Mouse (Mus musculus): ENCODE data around the gene Hapln2. TPM values are rescaled to one million over a fixed set of nuclear protein-coding genes. Genes with fewer than 3 reads are reported as not detected.
A peak's percentile ranks its signal among the peaks of the same experiment; 100 is the strongest.

Gene Hapln2
- polyA plus RNA-seq, 1 experiment from 2014 or later = not detected

GRCm38 (mm10) chr3:88033506-88033905 is 6.1 kb upstream of the Hapln2 start:
- no peak for TF ChIP-seq CTCF (IDR thresholded peaks at IDR 0.05; ENCODE audit: low read depth)
- H3K9me3 ChIP-seq (ENCODE audit: control insufficient read depth) = peaks cover under 1% of the 10 kb centered on the region; the same call in 1 of the 2 replicates
- H3K4me1 ChIP-seq (replicated peaks; ENCODE audit: control insufficient read depth, insufficient read depth, low read length) = no peaks in the 10 kb centered on the region
- H3K36me3 ChIP-seq (ENCODE audit: control insufficient read depth, insufficient read depth) = no peaks in the 10 kb centered on the region
- H3K4me3 ChIP-seq (ENCODE audit: low read depth, low read length) = no peak overlapping the region
- 41% methylated on average over 5 of the region's 5 CpGs for WGBS
- H3K4me2 ChIP-seq (replicated peaks; ENCODE audit: low read depth) = no peak overlapping the region
- no peak overlapping the region for H3K27ac ChIP-seq (ENCODE audit: low read depth, low read length)
- H3K9ac ChIP-seq (ENCODE audit: low read depth, low read length) = no peak overlapping the region
- ATAC-seq = no peak
- peaks cover 35% of the 10 kb centered on the region for H3K27me3 ChIP-seq (replicated peaks; ENCODE audit: control insufficient read depth, insufficient read depth, low read length)

GRCm38 (mm10) chr3:88030608-88031395 is 3.4 kb upstream of the Hapln2 start:
- peaks cover 7% of the 10 kb centered on the region; the same call in 1 of the 2 replicates for H3K9me3 ChIP-seq (ENCODE audit: control insufficient read depth)
- H3K36me3 ChIP-seq (ENCODE audit: control insufficient read depth, insufficient read depth) = no peaks in the 10 kb centered on the region
- TF ChIP-seq CTCF (IDR thresholded peaks at IDR 0.05; ENCODE audit: low read depth) = no peak
- H3K9ac ChIP-seq (ENCODE audit: low read depth, low read length) = no peak overlapping the region
- H3K4me3 ChIP-seq (ENCODE audit: low read depth, low read length) = no peak overlapping the region
- no peak; the same call in 1 of the 2 replicates for ATAC-seq
- H3K27me3 ChIP-seq (replicated peaks; ENCODE audit: control insufficient read depth, insufficient read depth, low read length) = peaks cover 33% of the 10 kb centered on the region
- H3K27ac ChIP-seq (ENCODE audit: low read depth, low read length) = no peak overlapping the region
- WGBS = 9% methylated on average over 19 of the region's 19 CpGs
- no peak overlapping the region for H3K4me2 ChIP-seq (replicated peaks; ENCODE audit: low read depth)
- H3K4me1 ChIP-seq (replicated peaks; ENCODE audit: control insufficient read depth, insufficient read depth, low read length) = no peaks in the 10 kb centered on the region

- H3K27ac ChIP-seq (ENCODE audit: low read depth, low read length) = no peak overlapping the region
- H3K36me3 ChIP-seq (ENCODE audit: control insufficient read depth, insufficient read depth) = no peaks in the 10 kb centered on the region
- H3K4me3 ChIP-seq (ENCODE audit: low read depth, low read length) = no peak overlapping the region
- no peak overlapping the region for H3K4me2 ChIP-seq (replicated peaks; ENCODE audit: low read depth)
- H3K4me1 ChIP-seq (replicated peaks; ENCODE audit: control insufficient read depth, insufficient read depth, low read length) = 0 out of 2 replicates have a peak, but pooled peaks cover 4% of the 10 kb centered on the region
- H3K9ac ChIP-seq (ENCODE audit: low read depth, low read length) = no peak overlapping the region
- H3K27me3 ChIP-seq (replicated peaks; ENCODE audit: control insufficient read depth, insufficient read depth, low read length) = peaks cover 60% of the 10 kb centered on the region
- 65% methylated on average over 7 of the region's 7 CpGs for WGBS
- H3K9me3 ChIP-seq (ENCODE audit: control insufficient read depth) = peaks cover 7% of the 10 kb centered on the region; the same call in 1 of the 2 replicates
- no peak for TF ChIP-seq CTCF (IDR thresholded peaks at IDR 0.05; ENCODE audit: low read depth)
- no peak for ATAC-seq
Observed at GRCm38 (mm10) chr3:88026823-88027222, 560 bp downstream of the Hapln2 start.

GRCm38 (mm10) chr3:88023192-88024074 is 4.0 kb downstream of the Hapln2 start:
- Histone ChIP-seq H3K9me3 (ENCODE audit: control insufficient read depth) (peaks cover 5% of the 10 kb centered on the region; the same call in 1 of the 2 replicates), H3K4me3 (ENCODE audit: low read depth, low read length) (peak overlapping the region; percentile 52), H3K27me3 (replicated peaks; ENCODE audit: control insufficient read depth, insufficient read depth, low read length) (peaks cover 66% of the 10 kb centered on the region), H3K9ac (ENCODE audit: low read depth, low read length) (no peak overlapping the region), H3K27ac (ENCODE audit: low read depth, low read length) (no peak overlapping the region), H3K4me1 (replicated peaks; ENCODE audit: control insufficient read depth, insufficient read depth, low read length) (0 out of 2 replicates have a peak, but pooled peaks cover 4% of the 10 kb centered on the region), H3K4me2 (replicated peaks; ENCODE audit: low read depth) (peak overlapping the region; percentile 84), H3K36me3 (ENCODE audit: control insufficient read depth, insufficient read depth) (no peaks in the 10 kb centered on the region)
- TF ChIP-seq CTCF (IDR thresholded peaks at IDR 0.05; ENCODE audit: low read depth) = 0 out of 2 replicates have a peak, but pooled peaks have one; percentile 27
- under 1% methylated on average over 81 of the region's 81 CpGs for WGBS
- ATAC-seq = peak; percentile 67

- Histone ChIP-seq H3K4me1 (replicated peaks; ENCODE audit: control insufficient read depth, insufficient read depth, low read length) (0 out of 2 replicates have a peak, but pooled peaks cover 4% of the 10 kb centered on the region), H3K4me2 (replicated peaks; ENCODE audit: low read depth) (peak overlapping the region; percentile 84), H3K9me3 (ENCODE audit: control insufficient read depth) (no peaks in the 10 kb centered on the region), H3K27me3 (replicated peaks; ENCODE audit: control insufficient read depth, insufficient read depth, low read length) (peaks cover 65% of the 10 kb centered on the region), H3K36me3 (ENCODE audit: control insufficient read depth, insufficient read depth) (no peaks in the 10 kb centered on the region), H3K4me3 (ENCODE audit: low read depth, low read length) (peak overlapping the region; percentile 52), H3K9ac (ENCODE audit: low read depth, low read length) (no peak overlapping the region), H3K27ac (ENCODE audit: low read depth, low read length) (no peak overlapping the region)
- ATAC-seq = peak; percentile 83
- no peak for TF ChIP-seq CTCF (IDR thresholded peaks at IDR 0.05; ENCODE audit: low read depth)
- 2% methylated on average over 66 of the region's 66 CpGs for whole genome bisulfite sequencing
Observed at GRCm38 (mm10) chr3:88022322-88023191, 4.8 kb downstream of the Hapln2 start.
